ENCODE assay signal across 9 mouse cellular contexts in the genomic region with DNA sequence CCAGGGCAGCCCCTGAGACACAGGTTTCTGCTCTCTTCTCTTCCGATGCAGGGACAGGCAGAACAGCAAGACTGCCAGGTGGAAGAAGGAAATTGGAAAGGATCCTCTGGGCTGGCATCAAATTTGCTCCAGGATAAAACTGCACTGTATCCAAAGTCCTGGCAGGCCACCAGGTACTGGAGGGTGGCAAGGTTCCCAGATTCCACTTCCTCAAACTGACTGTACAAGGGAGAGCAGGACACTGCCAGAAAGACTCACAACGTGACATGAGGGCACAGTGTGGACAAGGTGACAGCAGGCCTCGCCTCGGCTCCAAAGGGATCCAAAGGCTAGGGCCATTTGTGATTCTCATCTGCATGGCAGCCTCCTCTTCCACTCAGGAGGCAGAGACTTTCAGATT.
DNase-seq lines count a peak whose midpoint lies in the region; ATAC-seq and TF ChIP-seq lines count a peak whose summit lies in the region.
"Had no signal": no experiment of that assay in that cellular context is flagged by ENCODE, and none has a peak within 500 bp of the region (broad histone marks: within the 10 kb centered on the region; RNA-seq: fewer than 3 reads in every experiment).

No protein-coding gene starts in this region.

- H3K4me2 ChIP-seq in liver, embryonic 11.5 days: no peak overlapping the region
- no peak overlapping the region for H3K4me2 ChIP-seq in heart, embryonic 14.5 days (ENCODE audit: low read length)
- H3K4me2 ChIP-seq: hindbrain, embryonic 15.5 days had no signal

- no peak overlapping the region for H3K9ac ChIP-seq in liver, adult 2 months (ENCODE audit: low read depth, low read length)
- no peak overlapping the region for H3K9ac ChIP-seq in liver, embryonic 11.5 days (ENCODE audit: low read depth, low read length)
- H3K9ac ChIP-seq in heart, embryonic 14.5 days (ENCODE audit: low read length): no peak overlapping the region
- H3K9ac ChIP-seq: hindbrain, embryonic 15.5 days had no signal

- no peak for TF ChIP-seq POLR2A in liver, adult 2 months (IDR thresholded peaks at IDR 0.05; ENCODE audit: extremely low read depth, insufficient read depth, low read length)

- H3K4me1 ChIP-seq in liver, adult 2 months (ENCODE audit: control insufficient read depth, insufficient read depth, low read length): no peaks in the 10 kb centered on the region
- H3K4me1 ChIP-seq in liver, embryonic 11.5 days (replicated peaks; ENCODE audit: control insufficient read depth, insufficient read depth, low read length): no peaks in the 10 kb centered on the region
- peaks cover 15 to 26% of the 10 kb centered on the region in 2 experiments for H3K4me1 ChIP-seq in heart, embryonic 14.5 days (ENCODE audit: control insufficient read depth in 2 of 2, insufficient read depth in 2 of 2, low read length in 2 of 2)

- intact Hi-C loops in left cerebral cortex, postnatal 10 days (cut with DNase I): no loop called here

- H3K36me3 ChIP-seq in liver, adult 2 months (ENCODE audit: control insufficient read depth, insufficient read depth, low read length): no peaks in the 10 kb centered on the region
- no peaks in the 10 kb centered on the region for H3K36me3 ChIP-seq in liver, embryonic 11.5 days (ENCODE audit: control insufficient read depth, insufficient read depth, low read length)
- no peaks in the 10 kb centered on the region for H3K36me3 ChIP-seq in heart, embryonic 14.5 days (ENCODE audit: control insufficient read depth, insufficient read depth, low read length)
- H3K36me3 ChIP-seq: hindbrain, embryonic 15.5 days had no signal

- 22% methylated on average over 4 of the region's 4 CpGs for WGBS in liver, adult 2 months
- WGBS in liver, embryonic 11.5 days: 76% methylated on average over 4 of the region's 4 CpGs
- 50% methylated on average over 4 of the region's 4 CpGs for WGBS in heart, embryonic 14.5 days

- no peak overlapping the region for H3K27ac ChIP-seq in liver, adult 2 months (replicated peaks; ENCODE audit: insufficient read depth, low read depth, low read length)
- H3K27ac ChIP-seq in liver, embryonic 11.5 days (ENCODE audit: low read depth, low read length): no peak overlapping the region
- H3K27ac ChIP-seq in heart, embryonic 14.5 days (replicated peaks in 1 of 2; ENCODE audit: control insufficient read depth in 1 of 2, insufficient read depth in 1 of 2, low read depth in 2 of 2, low read length in 2 of 2): peak overlapping the region; percentile 24 to 35; a peak in 3 of 4 replicates
- H3K27ac ChIP-seq: hindbrain, embryonic 15.5 days had no signal

- no peaks in the 10 kb centered on the region for H3K79me2 ChIP-seq in liver, adult 2 months (ENCODE audit: control insufficient read depth, insufficient read depth, low read length)

- H3K4me3 ChIP-seq in liver, adult 2 months (ENCODE audit: insufficient read depth, low read depth, low read length): no peak overlapping the region
- H3K4me3 ChIP-seq in liver, embryonic 11.5 days (ENCODE audit: low read depth, low read length): no peak overlapping the region
- H3K4me3 ChIP-seq in heart, embryonic 14.5 days (ENCODE audit: control insufficient read depth in 1 of 2, insufficient read depth in 1 of 2, low read depth in 1 of 2, low read length in 2 of 2): no peak overlapping the region
- H3K4me3 ChIP-seq: hindbrain, embryonic 15.5 days had no signal

- peak; percentile 85 for DNase-seq in liver, adult 2 months (ENCODE audit: extremely low read depth, low read depth, low spot score)
- no peak for DNase-seq in liver, embryonic 11.5 days (ENCODE audit: low spot score)
- peak; percentile 100 for DNase-seq in cerebellum, postnatal 36 days
- peak; percentile 50 to 72 for DNase-seq in left cerebral cortex, postnatal 10 days (ENCODE audit: extremely low spot score in 1 of 2, low spot score in 2 of 2)
- DNase-seq in right cerebral cortex, postnatal 4 days: peak; percentile 60
- no peak for DNase-seq in urinary bladder, postnatal 25 days (ENCODE audit: low spot score)
- no peak for DNase-seq in yolk sac, embryonic 10.5 days (ENCODE audit: low spot score)

- no peaks in the 10 kb centered on the region for H3K27me3 ChIP-seq in liver, adult 2 months (ENCODE audit: control insufficient read depth, insufficient read depth, low read length)
- H3K27me3 ChIP-seq in liver, embryonic 11.5 days (replicated peaks; ENCODE audit: control insufficient read depth, insufficient read depth, low read length): no peaks in the 10 kb centered on the region
- H3K27me3 ChIP-seq in heart, embryonic 14.5 days (ENCODE audit: control insufficient read depth, insufficient read depth, low read length): no peaks in the 10 kb centered on the region
- H3K27me3 ChIP-seq: hindbrain, embryonic 15.5 days had no signal

- no peak for ATAC-seq in liver, embryonic 11.5 days (replicated peaks; ENCODE audit: low FRiP score)
- ATAC-seq in heart, embryonic 14.5 days (ENCODE audit: insufficient number of reproducible peaks, insufficient read depth, low FRiP score, low read depth): peak; percentile 82

- H3K9me3 ChIP-seq in liver, embryonic 11.5 days (ENCODE audit: control insufficient read depth, low read length): no peaks in the 10 kb centered on the region
- H3K9me3 ChIP-seq in heart, embryonic 14.5 days (ENCODE audit: control insufficient read depth, low read length): no peaks in the 10 kb centered on the region
- H3K9me3 ChIP-seq: hindbrain, embryonic 15.5 days had no signal

- TF ChIP-seq CTCF in liver, adult 2 months (IDR thresholded peaks at IDR 0.05; ENCODE audit: low read depth, low read length): no peak

Comparison
In these comparisons a context has a peak if more than half of its experiments do, and no peak if none do; other contexts are left out.
1. DNase-seq: peak in liver, adult 2 months (single experiment), cerebellum, postnatal 36 days (2 of 2), left cerebral cortex, postnatal 10 days (2 of 2) and right cerebral cortex, postnatal 4 days (single experiment); none in liver, embryonic 11.5 days (single experiment), urinary bladder, postnatal 25 days (single experiment) and yolk sac, embryonic 10.5 days (single experiment).
2. H3K27ac ChIP-seq: peak in heart, embryonic 14.5 days (2 of 2); none in liver, adult 2 months (single experiment) and liver, embryonic 11.5 days (single experiment).